Mouse (Mus musculus) gonadal fat pad, adult 2 months (tissue): Measurements from ENCODE around the gene Olfr507. TPM values are rescaled to one million over a fixed set of nuclear protein-coding genes. Genes with fewer than 3 reads are reported as not detected.
"Not testable (repeated sequence)": the region's sequence is repeated elsewhere in the genome, so short reads cannot be mapped to it uniquely, and the experiment has no call there.

Source experiments
- DNase-seq: peaks from one replicate; pipeline ENCODE4 v3.0.0-alpha.2; 2012; ENCODE audit warnings: low read depth
- polyA plus RNA-seq: library from polyadenylated mRNA; depleted of rRNA; stranded (reverse); fragments of >200 nt; gene quantifications from 2 replicates; pipeline ENCODE4 v1.2.3, GENCODE M21; 2012; rRNA removed

Olfr507 gene
- polyA plus RNA-seq: not detected in 2 replicates

DNA sequence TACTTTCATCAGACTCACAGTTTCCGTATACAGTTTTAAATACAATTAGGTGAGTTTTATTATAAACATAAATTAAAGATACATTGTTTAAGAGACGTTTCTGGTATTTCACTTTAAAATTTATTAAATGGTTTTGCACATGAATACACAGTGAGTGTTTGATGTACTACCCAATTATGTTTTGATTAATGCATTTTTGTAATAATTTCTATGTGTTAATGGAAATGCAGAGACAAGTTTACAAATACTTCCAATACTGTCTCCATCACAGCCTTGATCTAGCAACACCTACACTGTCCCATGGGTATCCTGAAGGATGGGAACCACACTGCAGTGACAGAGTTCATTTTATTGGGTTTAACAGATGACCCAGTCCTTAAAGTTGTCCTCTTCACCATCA is at the start of gene Olfr507:
Olfr507 (plus strand) TSS at position 301 of the 400 bp plus-strand sequence.
- no peak for DNase-seq

DNA sequence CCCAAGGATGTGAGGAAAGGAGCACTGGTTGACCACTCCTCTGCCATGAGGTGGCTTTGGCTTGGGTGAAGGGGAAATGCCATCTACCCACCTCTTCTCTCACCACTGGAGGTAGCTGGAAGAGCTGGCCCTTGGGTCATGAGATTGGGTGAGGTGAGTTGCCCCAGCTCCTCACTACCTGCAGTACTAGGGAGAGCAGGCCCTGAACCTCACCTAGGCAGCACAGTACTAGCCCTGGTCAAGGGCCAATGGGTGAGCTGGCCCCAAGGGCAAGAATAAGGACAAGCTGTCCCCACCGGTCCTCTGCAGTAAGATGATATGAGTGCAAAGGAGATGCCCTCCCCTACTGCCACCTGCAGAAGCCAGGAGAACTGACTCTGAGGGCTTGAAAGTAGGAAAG is 31.8 kb upstream of the Olfr507 start:
- no peak for DNase-seq

DNA sequence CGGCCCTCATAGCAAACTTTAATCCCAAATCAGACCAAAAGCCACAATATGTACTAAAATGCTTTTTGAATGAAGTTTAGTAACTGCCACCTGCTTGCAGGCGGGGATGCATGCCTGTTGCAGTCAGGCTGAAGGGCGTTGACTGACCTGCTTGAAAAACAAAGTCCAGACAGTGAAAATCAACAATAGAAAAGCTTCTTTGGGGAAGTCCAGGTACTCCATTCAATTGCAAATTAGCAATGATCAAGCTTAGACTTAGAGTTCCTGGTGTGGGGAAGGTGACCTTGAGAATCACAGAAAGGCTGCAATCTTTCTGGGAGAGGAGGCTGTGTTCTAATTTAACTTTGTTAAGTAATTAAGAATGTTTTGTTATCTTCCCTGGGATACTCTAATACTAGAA is 19.7 kb upstream of the Olfr507 start:
- DNase-seq: not testable (repeated sequence)

DNA sequence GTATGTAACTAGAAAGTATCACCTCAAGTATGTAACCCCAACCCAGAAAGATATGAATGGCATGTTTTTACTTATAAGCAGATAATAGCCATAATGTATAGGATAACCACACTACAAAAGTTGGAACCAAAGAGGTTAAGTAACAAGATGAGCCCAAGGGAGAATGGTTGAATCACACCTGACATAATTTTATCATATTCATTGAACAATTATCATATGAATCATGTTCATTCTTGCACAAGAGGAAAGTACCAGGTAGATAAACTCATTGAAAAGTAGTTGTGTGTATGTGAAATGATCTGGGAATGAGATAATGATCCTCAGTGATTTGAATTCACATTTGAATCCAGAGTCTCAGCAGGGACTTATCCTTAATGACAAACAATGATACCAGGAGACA is 11.1 kb upstream of the Olfr507 start, which contains the start of gene Olfr506:
Olfr506 (plus strand) TSS at position 301 of the 400 bp plus-strand sequence.
- DNase-seq: no peak

DNA sequence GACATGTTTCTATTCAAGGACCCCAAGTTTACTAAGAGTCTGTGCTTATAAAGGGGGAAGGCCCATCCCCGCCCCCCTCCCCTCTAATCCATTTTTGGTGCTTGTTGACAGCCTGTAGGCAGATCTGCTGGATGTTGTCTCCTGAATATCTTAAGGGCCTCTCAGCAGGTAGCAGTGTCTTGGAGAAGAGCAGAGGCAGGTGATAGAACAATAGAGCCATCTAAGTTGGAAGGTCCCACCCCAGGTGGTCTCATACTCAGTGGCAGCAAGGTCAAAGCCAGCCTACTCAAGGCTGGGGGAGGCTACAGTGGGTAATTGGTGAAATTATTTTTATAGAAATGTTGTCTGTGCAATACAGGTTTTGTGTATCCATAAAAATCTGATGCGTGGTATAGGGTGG is 7.5 kb upstream of the Olfr507 start:
- no peak for DNase-seq

DNA sequence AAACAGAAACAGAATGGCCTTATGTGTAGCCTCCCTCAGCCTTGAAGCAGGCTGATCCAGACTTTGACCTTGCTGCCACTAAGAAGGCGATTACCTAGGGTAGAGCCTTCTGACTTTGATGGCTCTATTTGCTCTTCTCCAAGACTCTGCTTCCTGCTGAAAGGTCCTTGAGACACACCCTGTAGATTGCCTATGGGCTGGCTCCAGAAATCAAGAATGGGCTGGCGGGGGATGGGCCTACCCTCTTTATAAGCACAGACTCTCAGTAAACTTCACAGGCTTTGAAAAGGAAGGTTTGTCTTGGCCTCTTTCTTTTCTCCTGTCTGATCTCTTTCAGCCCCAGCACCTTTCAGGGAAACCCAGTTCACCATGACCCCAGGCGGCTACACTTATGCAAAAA is 4.8 kb upstream of the Olfr507 start:
- DNase-seq: not testable (repeated sequence)

DNA sequence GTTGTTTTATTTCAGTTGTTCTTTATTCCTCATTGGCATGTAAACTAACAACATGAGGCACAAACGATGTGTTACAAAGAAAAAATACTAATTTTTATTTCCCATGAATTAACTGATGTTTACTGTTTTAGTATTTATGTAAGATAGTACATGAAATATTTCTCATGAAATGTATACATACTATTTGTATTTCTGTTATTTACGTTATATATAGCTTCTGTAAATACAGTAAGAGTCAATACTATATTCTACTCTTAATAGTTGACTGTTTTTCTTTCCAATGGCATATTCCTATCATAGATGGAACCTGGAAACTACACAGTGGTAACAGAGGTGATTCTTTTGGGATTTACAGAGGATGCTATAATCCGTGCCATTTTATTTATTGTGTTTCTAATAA is 8.1 kb downstream of the Olfr507 start, which contains the start of gene Olfr508:
Olfr508 (plus strand) TSS at position 301 of the 400 bp plus-strand sequence.
- no peak for DNase-seq

DNA sequence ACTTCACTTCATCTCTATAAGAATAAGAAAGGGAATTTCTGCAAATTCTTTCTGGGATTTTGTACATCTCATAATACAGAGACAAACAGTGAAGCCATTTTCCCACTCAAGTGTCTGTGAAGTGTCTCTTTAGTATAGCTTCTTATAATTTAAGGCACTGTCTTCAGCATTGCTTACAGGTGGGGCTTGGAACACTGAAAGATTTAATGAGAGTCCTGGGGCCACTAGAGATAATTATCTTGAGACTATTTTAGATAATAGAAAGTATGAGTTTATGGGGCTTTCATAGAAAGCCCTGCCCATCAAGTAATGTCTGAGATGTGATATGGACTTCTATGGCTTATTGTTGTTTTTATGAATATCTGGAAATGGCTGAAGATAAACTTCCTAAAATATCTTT is 30.2 kb downstream of the Olfr507 start, which contains the start of gene Olfr509:
Olfr509 (minus strand) TSS at position 101 of the 400 bp plus-strand sequence.
- DNase-seq: no peak

DNA sequence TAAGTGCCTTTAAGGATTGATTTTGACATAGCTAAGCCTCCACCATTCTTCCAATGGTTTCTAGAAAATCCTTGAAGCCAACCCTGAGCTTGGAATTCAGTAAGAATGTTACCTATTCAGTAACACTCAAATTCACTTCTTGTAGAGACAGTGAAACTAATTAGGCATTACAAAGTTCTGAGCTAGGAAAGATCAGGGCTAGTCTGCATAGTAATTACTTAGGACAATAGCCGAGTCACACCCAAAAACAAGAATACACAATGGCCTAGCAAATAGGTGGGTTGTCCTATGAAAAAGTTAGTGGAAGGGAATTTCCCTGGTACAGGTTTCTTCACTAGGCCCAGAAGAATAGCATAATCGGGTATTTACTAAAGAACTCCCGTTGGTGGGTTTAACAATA is 40.8 kb downstream of the Olfr507 start:
- DNase-seq: no peak

DNA sequence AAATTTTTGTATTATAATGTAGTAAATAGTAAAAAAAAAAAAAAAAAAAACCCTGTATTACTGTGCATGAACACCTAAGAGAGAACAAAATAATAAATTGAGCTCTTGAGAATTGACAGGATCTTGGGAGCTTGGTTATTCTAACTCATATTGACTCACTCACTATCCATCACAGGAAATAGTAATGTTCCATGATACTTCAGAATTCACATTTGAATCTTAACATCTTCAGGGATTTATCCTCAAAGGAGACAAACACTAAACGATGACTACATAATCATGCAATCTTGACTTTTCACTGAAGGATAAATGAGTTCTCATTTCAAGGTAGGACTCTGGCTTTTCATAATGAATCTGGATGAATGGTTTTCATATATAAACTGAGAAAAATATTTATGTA is 44.5 kb downstream of the Olfr507 start, which contains the start of gene Olfr510:
Olfr510 (plus strand) TSS at position 301 of the 400 bp plus-strand sequence.
- DNase-seq: no peak

DNA sequence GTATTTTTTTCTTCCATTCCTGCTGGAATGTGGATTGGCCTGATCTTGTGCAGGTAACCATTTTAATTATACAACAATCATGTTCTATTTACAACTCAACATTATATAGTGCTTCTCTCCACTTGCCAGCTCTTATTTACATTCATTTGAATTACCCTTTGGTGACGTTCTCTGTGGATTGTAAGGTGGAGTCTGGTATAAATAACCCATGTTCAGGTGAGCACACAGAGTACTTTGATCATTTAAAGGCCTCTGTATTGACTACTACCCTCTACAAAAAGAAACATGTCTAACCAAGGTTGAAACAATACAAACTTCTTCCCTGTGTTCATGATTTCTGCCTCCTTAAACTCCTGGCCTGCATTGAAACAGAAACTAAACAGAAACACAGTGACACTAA is 49.4 kb downstream of the Olfr507 start:
- no peak for DNase-seq

Other genes starting within 250 kb of the Olfr507 start
- not detected in 2 replicates for gene Olfr495, start 228.6 kb upstream of the Olfr507 start, polyA plus RNA-seq
- gene Olfr497, start 201.4 kb upstream of the Olfr507 start, polyA plus RNA-seq: not detected in 2 replicates
- gene Olfr498, start 156.5 kb upstream of the Olfr507 start, polyA plus RNA-seq: not detected in 2 replicates
- not detected in 2 replicates for gene Olfr502, start 96.7 kb upstream of the Olfr507 start, polyA plus RNA-seq
- not detected in 2 replicates for gene Olfr503, start 77.3 kb upstream of the Olfr507 start, polyA plus RNA-seq
- not detected in 2 replicates for gene Olfr504, start 56.0 kb upstream of the Olfr507 start, polyA plus RNA-seq
- not detected in 2 replicates for gene Olfr506, start 11.0 kb upstream of the Olfr507 start, polyA plus RNA-seq
- not detected in 2 replicates for gene Olfr508, start 8.2 kb downstream of the Olfr507 start, polyA plus RNA-seq
- gene Olfr509, start 30.1 kb downstream of the Olfr507 start, polyA plus RNA-seq: not detected in 2 replicates
- gene Olfr510, start 44.6 kb downstream of the Olfr507 start, polyA plus RNA-seq: not detected in 2 replicates
- gene Olfr512, start 91.5 kb downstream of the Olfr507 start, polyA plus RNA-seq: not detected in 2 replicates
- gene Olfr513, start 129.2 kb downstream of the Olfr507 start, polyA plus RNA-seq: not detected in 2 replicates
- gene Olfr514, start 204.2 kb downstream of the Olfr507 start, polyA plus RNA-seq: not detected in 2 replicates
- not detected in 2 replicates for gene Olfr516, start 228.7 kb downstream of the Olfr507 start, polyA plus RNA-seq